Mouse (Mus musculus) right cerebral cortex, adult 18-20 months (tissue): Measurements from ENCODE around the gene Atad3a.

Experiments used
- DNase-seq: peaks from one replicate; pipeline ENCODE4 v3.0.0; 2022; ENCODE audit warnings: mixed read lengths

Gene Atad3a

GRCm38 (mm10) chr4:155736421-155736820 lies 24.5 kb downstream of the Atad3a start:
- DNase-seq, result no peak

GRCm38 (mm10) chr4:155735788-155736187 lies 25.1 kb downstream of the Atad3a start:
- no peak for DNase-seq

GRCm38 (mm10) chr4:155734951-155735702 lies 25.8 kb downstream of the Atad3a start:
- peak; percentile 43 for DNase-seq

GRCm38 (mm10) chr4:155734350-155734941 lies 26.4 kb downstream of the Atad3a start, which contains the start of gene Tmem240:
TSS of gene Tmem240 (plus strand) at chr4:155734800.
- DNase-seq, result peak; percentile 93

- DNase-seq, result no peak
Measured at GRCm38 (mm10) chr4:155733267-155733666, 27.6 kb downstream of the Atad3a start.

- no peak for DNase-seq
Measured at GRCm38 (mm10) chr4:155727993-155728392, 32.9 kb downstream of the Atad3a start.

- no peak for DNase-seq
Measured at GRCm38 (mm10) chr4:155721668-155722083, 39.2 kb downstream of the Atad3a start.

- DNase-seq, result no peak
Measured at GRCm38 (mm10) chr4:155710521-155711252, 50.2 kb downstream of the Atad3a start.

- no peak for DNase-seq
Measured at GRCm38 (mm10) chr4:155708988-155709387, 51.9 kb downstream of the Atad3a start.

GRCm38 (mm10) chr4:155708582-155708981 lies 52.3 kb downstream of the Atad3a start:
- DNase-seq, result no peak

- no peak for DNase-seq
Measured at GRCm38 (mm10) chr4:155705592-155705929, 55.3 kb downstream of the Atad3a start.

GRCm38 (mm10) chr4:155704721-155705591 lies 55.9 kb downstream of the Atad3a start, which contains the start of gene Ssu72:
TSS of gene Ssu72 (plus strand) at chr4:155704800.
- DNase-seq, result peak; percentile 95

- no peak for DNase-seq
Measured at GRCm38 (mm10) chr4:155703425-155703929, 57.4 kb downstream of the Atad3a start.

GRCm38 (mm10) chr4:155700425-155700824 lies 60.5 kb downstream of the Atad3a start:
- DNase-seq, result no peak

- DNase-seq, result peak; percentile 34
Measured at GRCm38 (mm10) chr4:155696261-155697255, 64.3 kb downstream of the Atad3a start.

GRCm38 (mm10) chr4:155695531-155696062 lies 65.3 kb downstream of the Atad3a start:
- no peak for DNase-seq

- peak; percentile 87 for DNase-seq
Measured at GRCm38 (mm10) chr4:155694482-155695401, 66.2 kb downstream of the Atad3a start.

- DNase-seq, result peak; percentile 86
Measured at GRCm38 (mm10) chr4:155694111-155694481, 66.8 kb downstream of the Atad3a start, which contains the start of gene Fndc10. TSS of gene Fndc10 (plus strand) at chr4:155694342.

GRCm38 (mm10) chr4:155692421-155692820 lies 68.5 kb downstream of the Atad3a start:
- no peak for DNase-seq
